Mouse (Mus musculus) intestine, embryonic 15.5 days (tissue): ENCODE data around the gene Rbm7. TPM values are rescaled to one million over a fixed set of nuclear protein-coding genes. Genes with fewer than 3 reads are reported as not detected.
"Not testable (repeated sequence)": the region's sequence is repeated elsewhere in the genome, so short reads cannot be mapped to it uniquely, and the experiment has no call there.

Experiments
- ATAC-seq: fragments of 200-750 bp; cut with Nextera tagmentation; 2 replicates; pipeline ENCODE4 v1.8.0; 2017; ENCODE audit warnings: moderate TSS enrichment, moderate library complexity
- H3K27ac ChIP-seq: fragments of 300-500 bp; sonication (generic); 2 replicates; pipeline ENCODE4 v1.5.1; 2015; ENCODE audit warnings: mild to moderate bottlenecking, inconsistent platforms
- H3K27me3 ChIP-seq: fragments of 300-500 bp; sonication (generic); replicated peaks from 2 replicates; pipeline ENCODE4 v1.6.1; 2015; ENCODE audit warnings: inconsistent platforms
- H3K36me3 ChIP-seq: fragments of 300-500 bp; sonication (generic); 2 replicates; pipeline ENCODE4 v1.6.1; 2015; ENCODE audit warnings: inconsistent platforms
- H3K4me1 ChIP-seq: fragments of 300-500 bp; sonication (generic); replicated peaks from 2 replicates; pipeline ENCODE4 v1.6.1; 2015; ENCODE audit warnings: inconsistent platforms
- H3K4me2 ChIP-seq: fragments of 300-500 bp; sonication (generic); replicated peaks from 2 replicates; pipeline ENCODE4 v1.6.1; 2015; ENCODE audit warnings: mild to moderate bottlenecking, inconsistent platforms
- H3K4me3 ChIP-seq: fragments of 300-500 bp; sonication (generic); replicated peaks from 2 replicates; pipeline ENCODE4 v1.5.1; 2015; ENCODE audit warnings: inconsistent platforms
- H3K9ac ChIP-seq: fragments of 300-500 bp; sonication (generic); 2 replicates; pipeline ENCODE4 v1.6.1; 2015; ENCODE audit warnings: inconsistent platforms
- H3K9me3 ChIP-seq: fragments of 300-500 bp; sonication (generic); 2 replicates; pipeline ENCODE4 v1.6.1; 2016; ENCODE audit warnings: inconsistent platforms
- WGBS: fragments of 180-500 bp; shearing (Covaris S2); methylation state at CpG from one replicate; pipeline ENCODE4 v1.1.7; 2015; 5-methylcytosine and 5-hydroxymethylcytosine counted together
- polyA plus RNA-seq: library from polyadenylated mRNA; unstranded; fragments of >200 nt; fragmentation: Nextera tagmentation; extraction: Ambion mirVana; gene quantifications from 2 replicates; pipeline ENCODE4 v1.2.1, GENCODE M21; 2015

The Rbm7 gene
- polyA plus RNA-seq, 1 experiment from 2014 or later = 121 TPM

GRCm38 (mm10) chr9:48476236-48477165 lies 18.6 kb downstream of the Rbm7 start:
- H3K36me3 ChIP-seq = peaks cover 6% of the 10 kb centered on the region; the same call in 1 of the 2 replicates
- no peaks in the 10 kb centered on the region for H3K27me3 ChIP-seq
- H3K27ac ChIP-seq = no peak overlapping the region
- H3K9ac ChIP-seq = no peak overlapping the region
- no peaks in the 10 kb centered on the region for H3K9me3 ChIP-seq
- H3K4me2 ChIP-seq = no peak overlapping the region
- no peak for ATAC-seq
- H3K4me3 ChIP-seq = no peak overlapping the region
- no peaks in the 10 kb centered on the region for H3K4me1 ChIP-seq
- WGBS = 83% methylated on average over 10 of the region's 10 CpGs

GRCm38 (mm10) chr9:48474367-48474766 lies 20.7 kb downstream of the Rbm7 start:
- H3K27ac ChIP-seq = no peak overlapping the region
- no peak overlapping the region for H3K4me3 ChIP-seq
- H3K36me3 ChIP-seq = peaks cover 6% of the 10 kb centered on the region; the same call in 1 of the 2 replicates
- no peaks in the 10 kb centered on the region for H3K4me1 ChIP-seq
- no peak overlapping the region for H3K4me2 ChIP-seq
- WGBS = 91% methylated on average over 9 of the region's 9 CpGs
- H3K27me3 ChIP-seq = no peaks in the 10 kb centered on the region
- no peak overlapping the region for H3K9ac ChIP-seq
- ATAC-seq = no peak
- H3K9me3 ChIP-seq = no peaks in the 10 kb centered on the region

- no peak overlapping the region for H3K27ac ChIP-seq
- H3K4me2 ChIP-seq = no peak overlapping the region
- no peaks in the 10 kb centered on the region for H3K9me3 ChIP-seq
- peaks cover 6% of the 10 kb centered on the region; the same call in 1 of the 2 replicates for H3K36me3 ChIP-seq
- H3K4me1 ChIP-seq = no peaks in the 10 kb centered on the region
- 91% methylated on average over 12 of the region's 12 CpGs for WGBS
- no peak overlapping the region for H3K9ac ChIP-seq
- H3K4me3 ChIP-seq = no peak overlapping the region
- no peak for ATAC-seq
- no peaks in the 10 kb centered on the region for H3K27me3 ChIP-seq
Observed at GRCm38 (mm10) chr9:48473131-48473530, 22.0 kb downstream of the Rbm7 start.

- WGBS = 92% methylated on average over 15 of the region's 15 CpGs
- Histone ChIP-seq H3K27ac (no peak overlapping the region), H3K4me1 (no peaks in the 10 kb centered on the region), H3K4me2 (no peak overlapping the region), H3K27me3 (no peaks in the 10 kb centered on the region), H3K36me3 (peaks cover 6% of the 10 kb centered on the region; the same call in 1 of the 2 replicates), H3K9me3 (no peaks in the 10 kb centered on the region), H3K9ac (no peak overlapping the region), H3K4me3 (no peak overlapping the region)
- ATAC-seq = no peak
Observed at GRCm38 (mm10) chr9:48472441-48473025, 22.6 kb downstream of the Rbm7 start.

GRCm38 (mm10) chr9:48467471-48467870 lies 27.6 kb downstream of the Rbm7 start:
- not testable (repeated sequence) for H3K9me3 ChIP-seq, H3K27ac ChIP-seq, H3K4me2 ChIP-seq, ATAC-seq, H3K4me3 ChIP-seq, H3K4me1 ChIP-seq, H3K36me3 ChIP-seq, H3K27me3 ChIP-seq, H3K9ac ChIP-seq
- WGBS = 97% methylated on average over 5 of the region's 5 CpGs

GRCm38 (mm10) chr9:48466804-48467203 lies 28.3 kb downstream of the Rbm7 start:
- H3K4me1 ChIP-seq = no peaks in the 10 kb centered on the region
- WGBS = 73% methylated on average over 3 of the region's 3 CpGs
- H3K9me3 ChIP-seq = no peaks in the 10 kb centered on the region
- H3K4me3 ChIP-seq = no peak overlapping the region
- H3K27me3 ChIP-seq = no peaks in the 10 kb centered on the region
- H3K36me3 ChIP-seq = 0 out of 2 replicates have a peak, but pooled peaks cover 5% of the 10 kb centered on the region
- H3K27ac ChIP-seq = no peak overlapping the region
- H3K4me2 ChIP-seq = no peak overlapping the region
- H3K9ac ChIP-seq = no peak overlapping the region
- ATAC-seq = no peak

GRCm38 (mm10) chr9:48465671-48466070 lies 29.4 kb downstream of the Rbm7 start:
- H3K9me3 ChIP-seq = no peaks in the 10 kb centered on the region
- H3K27ac ChIP-seq = no peak overlapping the region
- 95% methylated on average over 3 of the region's 3 CpGs for WGBS
- H3K4me3 ChIP-seq = no peak overlapping the region
- no peak overlapping the region for H3K9ac ChIP-seq
- ATAC-seq = no peak
- no peak overlapping the region for H3K4me2 ChIP-seq
- 0 out of 2 replicates have a peak, but pooled peaks cover 5% of the 10 kb centered on the region for H3K36me3 ChIP-seq
- H3K27me3 ChIP-seq = no peaks in the 10 kb centered on the region
- H3K4me1 ChIP-seq = no peaks in the 10 kb centered on the region

GRCm38 (mm10) chr9:48461545-48461944 lies 33.6 kb downstream of the Rbm7 start:
- Histone ChIP-seq H3K4me2 (no peak overlapping the region), H3K9ac (no peak overlapping the region), H3K27me3 (no peaks in the 10 kb centered on the region), H3K4me3 (no peak overlapping the region), H3K9me3 (no peaks in the 10 kb centered on the region), H3K27ac (no peak overlapping the region), H3K4me1 (no peaks in the 10 kb centered on the region), H3K36me3 (no peaks in the 10 kb centered on the region)
- no peak for ATAC-seq
- WGBS = 66% methylated on average over 3 of the region's 3 CpGs

GRCm38 (mm10) chr9:48460720-48461119 lies 34.4 kb downstream of the Rbm7 start:
- ATAC-seq = no peak
- WGBS = 88% methylated on average over 8 of the region's 8 CpGs

GRCm38 (mm10) chr9:48459391-48459790 lies 35.7 kb downstream of the Rbm7 start:
- no peak overlapping the region for H3K4me3 ChIP-seq
- 83% methylated on average over 5 of the region's 5 CpGs for whole genome bisulfite sequencing

More at GRCm38 (mm10) chr9:48460720-48461119, 34.4 kb downstream of the Rbm7 start:
- H3K9me3 ChIP-seq = no peaks in the 10 kb centered on the region
- H3K27ac ChIP-seq = no peak overlapping the region
- H3K9ac ChIP-seq = no peak overlapping the region
- H3K36me3 ChIP-seq = no peaks in the 10 kb centered on the region
- H3K4me2 ChIP-seq = no peak overlapping the region
- no peak overlapping the region for H3K4me3 ChIP-seq
- no peaks in the 10 kb centered on the region for H3K4me1 ChIP-seq
- no peaks in the 10 kb centered on the region for H3K27me3 ChIP-seq

GRCm38 (mm10) chr9:48458879-48459278 lies 36.2 kb downstream of the Rbm7 start:
- Histone ChIP-seq H3K27me3 (no peaks in the 10 kb centered on the region), H3K9me3 (no peaks in the 10 kb centered on the region), H3K4me1 (no peaks in the 10 kb centered on the region), H3K4me2 (no peak overlapping the region), H3K9ac (no peak overlapping the region), H3K4me3 (no peak overlapping the region), H3K36me3 (no peaks in the 10 kb centered on the region), H3K27ac (no peak overlapping the region)
- no peak for ATAC-seq
- WGBS = 69% methylated on average over 3 of the region's 3 CpGs

More at GRCm38 (mm10) chr9:48459391-48459790, 35.7 kb downstream of the Rbm7 start:
- no peak overlapping the region for H3K4me2 ChIP-seq
- no peak overlapping the region for H3K9ac ChIP-seq
- no peaks in the 10 kb centered on the region for H3K4me1 ChIP-seq
- H3K9me3 ChIP-seq = no peaks in the 10 kb centered on the region
- H3K36me3 ChIP-seq = no peaks in the 10 kb centered on the region
- no peaks in the 10 kb centered on the region for H3K27me3 ChIP-seq
- ATAC-seq = no peak
- no peak overlapping the region for H3K27ac ChIP-seq

- H3K27ac ChIP-seq = no peak overlapping the region
- no peaks in the 10 kb centered on the region for H3K36me3 ChIP-seq
- no peak overlapping the region for H3K9ac ChIP-seq
- no peak overlapping the region for H3K4me2 ChIP-seq
- no peak for ATAC-seq
- H3K4me3 ChIP-seq = no peak overlapping the region
- no peaks in the 10 kb centered on the region for H3K27me3 ChIP-seq
- 85% methylated on average over 3 of the region's 3 CpGs for WGBS
- H3K9me3 ChIP-seq = no peaks in the 10 kb centered on the region
- no peaks in the 10 kb centered on the region for H3K4me1 ChIP-seq
Observed at GRCm38 (mm10) chr9:48455961-48456360, 39.1 kb downstream of the Rbm7 start.
